Mouse (Mus musculus) limb, embryonic 11.5 days (tissue): Measurements from ENCODE around the gene Slc12a3. TPM values are rescaled to one million over a fixed set of nuclear protein-coding genes. Genes with fewer than 3 reads are reported as not detected.

Experiments
- ATAC-seq: fragments of 200-750 bp; cut with Nextera tagmentation; 2 replicates; pipeline ENCODE4 v1.8.0; 2017; ENCODE audit warnings: low read depth; ENCODE audit not compliant: insufficient number of reproducible peaks, low FRiP score, low TSS enrichment
- DNase-seq: peaks from one replicate; pipeline ENCODE4 v3.0.0-alpha.2; 2015; ENCODE audit warnings: low spot score
- H3K27ac ChIP-seq: fragments of 300-500 bp; sonication (generic); replicated peaks from 2 replicates; pipeline ENCODE4 v1.5.1; 2014; ENCODE audit warnings: low read depth, mild to moderate bottlenecking, low read length
- H3K27me3 ChIP-seq: fragments of 300-500 bp; sonication (generic); 2 replicates; pipeline ENCODE4 v1.6.1; 2014; ENCODE audit warnings: mild to moderate bottlenecking, low read length, mixed read lengths; ENCODE audit not compliant: control insufficient read depth, insufficient read depth
- H3K36me3 ChIP-seq: fragments of 300-500 bp; sonication (generic); 2 replicates; pipeline ENCODE4 v1.6.1; 2014; ENCODE audit warnings: mild to moderate bottlenecking, low read length, moderate library complexity, mixed read lengths; ENCODE audit not compliant: control insufficient read depth, insufficient read depth
- H3K4me1 ChIP-seq: fragments of 300-500 bp; sonication (generic); 2 replicates; pipeline ENCODE4 v1.6.1; 2014; ENCODE audit warnings: low read length, mixed read lengths; ENCODE audit not compliant: control insufficient read depth, insufficient read depth
- H3K4me2 ChIP-seq: fragments of 300-500 bp; sonication (generic); 2 replicates; pipeline ENCODE4 v1.6.1; 2014; ENCODE audit warnings: low read depth, mild to moderate bottlenecking, moderate library complexity; ENCODE audit not compliant: severe bottlenecking
- H3K4me3 ChIP-seq: fragments of 300-500 bp; sonication (generic); 2 replicates; pipeline ENCODE4 v1.5.1; 2014; ENCODE audit warnings: low read depth, low read length
- H3K9ac ChIP-seq: fragments of 300-500 bp; sonication (generic); 2 replicates; pipeline ENCODE4 v1.6.1; 2014; ENCODE audit warnings: mild to moderate bottlenecking, low read length
- H3K9me3 ChIP-seq: fragments of 300-500 bp; sonication (generic); 2 replicates; pipeline ENCODE4 v1.6.1; 2016; ENCODE audit warnings: low read length; ENCODE audit not compliant: control insufficient read depth
- WGBS: fragments of 180-500 bp; shearing (Covaris S2); extraction: QIAGEN DNeasy Blood & Tissue Kit; methylation state at CpG from one replicate; pipeline ENCODE4 v1.1.7; 2014; 5-methylcytosine and 5-hydroxymethylcytosine counted together
- polyA plus RNA-seq: library from polyadenylated mRNA; unstranded; fragments of >200 nt; fragmentation: Nextera tagmentation; extraction: Ambion mirVana; gene quantifications from 2 replicates; pipeline ENCODE4 v1.2.1, GENCODE M21; 2014

The Slc12a3 gene
- 0.16 TPM in 1 of 2 replicates, not detected in the other for polyA plus RNA-seq

GRCm38 (mm10) chr8:94328932-94329728 lies at the start of gene Slc12a3:
Gene Slc12a3 (plus strand): TSS chr8:94329201.
- no peak within 1 kb of the TSS for H3K27ac ChIP-seq
- no peak within 1 kb of the TSS for H3K4me3 ChIP-seq
- ATAC-seq (no peak), DNase-seq (no peak)
- no peak within 1 kb of the TSS for H3K4me2 ChIP-seq
- WGBS, result 83% methylated on average over 21 of the region's 21 CpGs
- no peaks in the 10 kb centered on the region for H3K9me3 ChIP-seq
- no peaks in the 10 kb centered on the region for H3K4me1 ChIP-seq
- no peak within 1 kb of the TSS for H3K9ac ChIP-seq
- no peaks in the 10 kb centered on the region for H3K36me3 ChIP-seq
- no peaks in the 10 kb centered on the region for H3K27me3 ChIP-seq

- no peak overlapping the region for H3K4me2 ChIP-seq
- H3K36me3 ChIP-seq, result no peaks in the 10 kb centered on the region
- H3K9me3 ChIP-seq, result no peaks in the 10 kb centered on the region
- H3K27me3 ChIP-seq, result no peaks in the 10 kb centered on the region
- WGBS, result 85% methylated on average over 5 of the region's 5 CpGs
- no peak overlapping the region for H3K27ac ChIP-seq
- DNase-seq, result no peak
- no peaks in the 10 kb centered on the region for H3K4me1 ChIP-seq
- H3K9ac ChIP-seq, result no peak overlapping the region
- H3K4me3 ChIP-seq, result no peak overlapping the region
- no peak for ATAC-seq
Measured at GRCm38 (mm10) chr8:94280001-94280613, 48.9 kb upstream of the Slc12a3 start.

- no peak for ATAC-seq
- 92% methylated on average over 3 of the region's 3 CpGs for WGBS
Measured at GRCm38 (mm10) chr8:94282453-94282985, 46.5 kb upstream of the Slc12a3 start.

GRCm38 (mm10) chr8:94284204-94284603 lies 44.8 kb upstream of the Slc12a3 start:
- ATAC-seq (no peak), DNase-seq (no peak)
- Histone ChIP-seq H3K9ac (no peak overlapping the region), H3K4me2 (no peak overlapping the region), H3K4me1 (no peaks in the 10 kb centered on the region), H3K4me3 (no peak overlapping the region), H3K27ac (no peak overlapping the region), H3K27me3 (no peaks in the 10 kb centered on the region), H3K9me3 (no peaks in the 10 kb centered on the region), H3K36me3 (no peaks in the 10 kb centered on the region)
- WGBS, result 93% methylated on average over 7 of the region's 7 CpGs

More at GRCm38 (mm10) chr8:94282453-94282985, 46.5 kb upstream of the Slc12a3 start:
- Histone ChIP-seq H3K27ac (no peak overlapping the region), H3K9ac (no peak overlapping the region), H3K4me1 (no peaks in the 10 kb centered on the region), H3K4me2 (no peak overlapping the region), H3K36me3 (no peaks in the 10 kb centered on the region), H3K4me3 (no peak overlapping the region), H3K9me3 (no peaks in the 10 kb centered on the region), H3K27me3 (no peaks in the 10 kb centered on the region)
- no peak for DNase-seq

GRCm38 (mm10) chr8:94290606-94291005 lies 38.4 kb upstream of the Slc12a3 start:
- ATAC-seq, result no peak
- H3K36me3 ChIP-seq, result no peaks in the 10 kb centered on the region; the same call in 1 of the 2 replicates

GRCm38 (mm10) chr8:94292072-94292471 lies 36.9 kb upstream of the Slc12a3 start:
- WGBS, result 77% methylated on average over 6 of the region's 6 CpGs
- Histone ChIP-seq H3K9ac (no peak overlapping the region), H3K27ac (no peak overlapping the region), H3K36me3 (no peaks in the 10 kb centered on the region; the same call in 1 of the 2 replicates), H3K4me3 (no peak overlapping the region), H3K27me3 (no peaks in the 10 kb centered on the region), H3K4me1 (no peaks in the 10 kb centered on the region), H3K9me3 (no peaks in the 10 kb centered on the region), H3K4me2 (no peak overlapping the region)
- DNase-seq (no peak), ATAC-seq (no peak)

More at GRCm38 (mm10) chr8:94290606-94291005, 38.4 kb upstream of the Slc12a3 start:
- Histone ChIP-seq H3K4me1 (no peaks in the 10 kb centered on the region), H3K9ac (no peak overlapping the region), H3K27me3 (no peaks in the 10 kb centered on the region), H3K9me3 (no peaks in the 10 kb centered on the region), H3K4me3 (no peak overlapping the region), H3K4me2 (no peak overlapping the region), H3K27ac (no peak overlapping the region)
- WGBS, result 93% methylated on average over 5 of the region's 5 CpGs
- no peak for DNase-seq

- H3K4me3 ChIP-seq, result no peak overlapping the region
- WGBS, result 95% methylated on average over 8 of the region's 8 CpGs
- ATAC-seq, result no peak
Measured at GRCm38 (mm10) chr8:94292626-94293025, 36.4 kb upstream of the Slc12a3 start.

GRCm38 (mm10) chr8:94295687-94296086 lies 33.3 kb upstream of the Slc12a3 start:
- Histone ChIP-seq H3K27ac (no peak overlapping the region), H3K27me3 (no peaks in the 10 kb centered on the region), H3K4me3 (no peak overlapping the region), H3K9me3 (no peaks in the 10 kb centered on the region), H3K9ac (no peak overlapping the region), H3K36me3 (no peaks in the 10 kb centered on the region; the same call in 1 of the 2 replicates), H3K4me2 (no peak overlapping the region), H3K4me1 (no peaks in the 10 kb centered on the region)
- 86% methylated on average over 6 of the region's 6 CpGs for WGBS
- DNase-seq, result no peak
- ATAC-seq, result no peak

More at GRCm38 (mm10) chr8:94292626-94293025, 36.4 kb upstream of the Slc12a3 start:
- Histone ChIP-seq H3K4me1 (no peaks in the 10 kb centered on the region), H3K27me3 (no peaks in the 10 kb centered on the region), H3K9ac (no peak overlapping the region), H3K4me2 (no peak overlapping the region), H3K36me3 (no peaks in the 10 kb centered on the region; the same call in 1 of the 2 replicates), H3K9me3 (no peaks in the 10 kb centered on the region), H3K27ac (no peak overlapping the region)
- no peak for DNase-seq
